Mouse (Mus musculus) bone marrow, adult 2 months (tissue): ENCODE measurements at regions not wholly inside any gene's neighbourhood (a gene's known extent, or its start where the extent isn't known, plus 50 kb on each side); places are given as distances from the start of the nearest gene placed in this dataset.

ENCODE experiments used
- H3K27ac ChIP-seq: fragments of 200-500 bp; 2 replicates; pipeline ENCODE4 v1.5.1; 2012; ENCODE audit warnings: low read depth, mild to moderate bottlenecking, control low read depth, inconsistent platforms, low read length; ENCODE audit not compliant: control insufficient read depth, poor library complexity, insufficient read depth
- H3K4me1 ChIP-seq: fragments of 200-500 bp; 2 replicates; pipeline ENCODE4 v1.6.1; 2011; ENCODE audit warnings: low read length; ENCODE audit not compliant: control insufficient read depth, insufficient read depth
- H3K4me3 ChIP-seq: fragments of 200-500 bp; replicated peaks from 2 replicates; pipeline ENCODE3; 2011; ENCODE audit warnings: mild to moderate bottlenecking, low read depth, low read length, control low read depth; ENCODE audit not compliant: control insufficient read depth
- CTCF ChIP-seq: fragments of 200-500 bp; IDR thresholded peaks from 2 replicates; pipeline ENCODE4 v1.5.1; 2011; ENCODE audit warnings: low read length, control low read depth; ENCODE audit not compliant: control insufficient read depth, insufficient read depth
- POLR2A ChIP-seq: fragments of 200-500 bp; IDR thresholded peaks from 2 replicates; pipeline ENCODE4 v1.6.1; 2011; ENCODE audit warnings: low read depth, mild to moderate bottlenecking, control low read depth, low read length, borderline replicate concordance; ENCODE audit not compliant: control insufficient read depth
- WGBS: fragments of 180-500 bp; shearing (Covaris S2); methylation state at CpG from one replicate; pipeline ENCODE4 v1.1.7; 2018; 5-methylcytosine and 5-hydroxymethylcytosine counted together

DNA sequence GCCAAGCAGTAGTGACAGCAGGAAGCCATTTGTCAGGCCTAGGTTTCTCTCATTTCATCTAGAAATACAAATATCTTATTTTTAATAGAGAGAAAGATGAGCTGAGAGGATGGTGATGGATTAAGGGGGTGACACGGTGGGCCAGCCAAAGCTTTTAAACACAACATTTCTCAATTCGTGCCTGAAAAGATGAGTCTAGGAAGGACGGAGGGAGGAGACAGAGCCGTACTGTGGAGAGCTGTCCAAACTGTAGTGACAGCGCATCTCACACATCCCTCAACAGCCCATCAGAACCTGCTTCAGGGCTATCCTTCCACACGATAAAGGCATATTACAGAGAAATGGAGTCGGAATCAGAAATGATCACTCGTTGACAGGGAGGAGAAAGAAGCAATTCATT lies 848.0 kb downstream of the Slc4a3 start:
- no peaks in the 10 kb centered on the region for H3K4me1 ChIP-seq
- TF ChIP-seq CTCF, result no peak
- TF ChIP-seq POLR2A, result no peak
- no peak overlapping the region for H3K27ac ChIP-seq
- H3K4me3 ChIP-seq, result no peak overlapping the region
- 86% methylated on average over 8 of the region's 8 CpGs for WGBS

DNA sequence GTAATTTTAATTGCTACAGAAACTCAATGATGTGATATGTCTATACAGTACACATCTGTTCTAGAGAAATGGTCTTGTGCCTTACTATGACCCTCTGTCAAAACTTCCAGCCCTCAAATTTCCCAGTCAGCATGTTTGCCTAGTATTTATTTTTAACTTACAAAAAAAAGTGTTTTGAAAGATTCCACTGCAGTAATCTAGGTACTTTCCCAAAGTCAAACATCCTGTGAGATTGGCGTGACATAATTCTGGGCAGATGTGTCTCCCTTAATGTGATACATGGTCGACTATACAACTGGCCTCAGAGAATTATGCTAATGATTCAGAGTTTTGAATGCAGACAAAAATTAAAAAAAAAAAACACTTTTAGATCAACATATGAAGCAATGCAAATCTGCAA lies 856.8 kb downstream of the Slc4a3 start:
- 79% methylated on average over 2 of the region's 2 CpGs for WGBS
- Histone ChIP-seq H3K27ac (no peak overlapping the region), H3K4me1 (no peaks in the 10 kb centered on the region), H3K4me3 (no peak overlapping the region)
- TF ChIP-seq POLR2A, result no peak
- TF ChIP-seq CTCF, result no peak

DNA sequence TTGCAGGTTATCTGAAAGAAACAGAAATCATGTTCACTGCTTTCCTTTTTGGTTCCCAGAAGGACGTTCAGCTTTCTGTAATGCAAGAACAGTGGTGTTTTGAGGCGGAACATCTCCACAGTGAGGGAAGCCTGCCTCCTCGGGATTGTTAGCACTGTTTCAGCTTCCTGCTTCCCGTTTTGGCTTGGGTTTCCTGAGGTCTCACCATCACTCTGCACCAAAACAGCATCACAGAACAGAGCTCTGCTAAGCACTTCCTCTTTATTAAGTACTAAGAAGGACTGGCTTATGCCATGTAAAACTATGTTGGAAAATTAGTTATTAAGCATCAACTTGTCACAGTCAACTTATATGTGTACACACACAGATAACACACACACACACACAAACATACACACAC lies 857.9 kb downstream of the Slc4a3 start:
- no peak overlapping the region for H3K4me3 ChIP-seq
- 18% methylated on average over 4 of the region's 4 CpGs for WGBS
- no peak overlapping the region for H3K27ac ChIP-seq
- no peaks in the 10 kb centered on the region for H3K4me1 ChIP-seq
- TF ChIP-seq POLR2A, result no peak
- TF ChIP-seq CTCF, result no peak

DNA sequence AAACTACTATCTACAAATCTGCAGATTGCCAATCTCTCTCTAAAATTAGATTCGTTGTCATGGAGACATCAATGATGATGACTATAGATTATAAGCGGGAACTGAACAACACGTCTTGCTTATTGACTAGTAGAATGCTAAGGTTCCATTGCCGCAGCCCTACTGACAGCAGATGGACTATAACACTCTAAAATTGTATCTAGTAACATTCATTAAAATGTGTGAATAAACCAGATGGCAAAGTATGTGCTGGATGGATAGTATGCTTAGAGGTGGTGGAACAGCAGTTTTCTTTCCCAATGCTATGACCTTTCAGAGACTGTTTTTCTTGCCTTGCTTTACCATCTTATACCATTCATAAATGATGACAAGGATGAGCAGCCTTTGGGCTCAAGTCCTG lies 864.7 kb downstream of the Slc4a3 start:
- 82% methylated on average over 4 of the region's 4 CpGs for WGBS
- Histone ChIP-seq H3K4me1 (no peaks in the 10 kb centered on the region), H3K4me3 (no peak overlapping the region), H3K27ac (no peak overlapping the region)
- TF ChIP-seq POLR2A, result no peak
- TF ChIP-seq CTCF, result no peak

DNA sequence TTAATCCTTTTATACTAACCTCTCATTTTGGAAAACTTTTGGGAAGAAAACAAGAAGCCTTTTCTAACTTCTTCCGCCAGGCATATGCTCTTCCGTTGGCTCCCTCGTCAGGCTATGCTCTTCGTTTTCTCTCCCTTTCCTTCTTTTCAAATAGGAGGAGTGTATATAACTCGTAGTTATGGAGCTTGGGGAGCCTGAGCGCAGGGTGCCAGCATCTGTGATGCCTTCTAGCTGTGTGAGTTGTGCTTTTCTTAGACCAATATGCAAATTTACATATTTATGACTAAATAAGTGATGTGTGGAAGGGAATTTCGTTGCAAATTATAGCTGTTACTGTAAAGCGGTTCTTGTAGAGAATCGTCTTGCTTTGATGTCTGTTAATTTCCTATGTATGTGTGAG lies 874.5 kb downstream of the Slc4a3 start:
- TF ChIP-seq POLR2A, result no peak
- TF ChIP-seq CTCF, result no peak
- Histone ChIP-seq H3K4me3 (no peak overlapping the region), H3K4me1 (no peaks in the 10 kb centered on the region), H3K27ac (no peak overlapping the region)
- 75% methylated on average over 9 of the region's 9 CpGs for WGBS

DNA sequence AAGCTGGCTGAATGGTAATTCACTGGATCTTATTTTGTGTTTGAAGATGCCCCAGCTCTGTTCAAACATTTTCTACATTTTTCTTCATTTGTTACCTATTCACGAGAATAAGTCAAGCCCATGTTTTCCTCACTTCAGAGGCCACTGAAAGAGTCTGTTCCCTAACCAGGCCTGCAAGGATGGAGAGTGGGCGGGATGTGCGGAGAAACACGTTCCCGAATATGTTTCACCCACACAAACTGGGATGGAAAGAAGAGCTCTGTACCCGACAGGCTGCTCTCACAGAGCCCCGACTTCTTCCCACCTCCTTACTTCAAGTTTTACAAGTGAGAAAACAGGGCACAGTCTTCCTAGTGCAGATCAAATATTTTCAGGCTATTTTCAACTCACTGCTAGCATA lies 881.4 kb downstream of the Slc4a3 start:
- no peaks in the 10 kb centered on the region for H3K4me1 ChIP-seq
- no peak overlapping the region for H3K27ac ChIP-seq
- no peak overlapping the region for H3K4me3 ChIP-seq
- TF ChIP-seq POLR2A, result no peak
- TF ChIP-seq CTCF, result no peak
- 80% methylated on average over 7 of the region's 7 CpGs for WGBS

DNA sequence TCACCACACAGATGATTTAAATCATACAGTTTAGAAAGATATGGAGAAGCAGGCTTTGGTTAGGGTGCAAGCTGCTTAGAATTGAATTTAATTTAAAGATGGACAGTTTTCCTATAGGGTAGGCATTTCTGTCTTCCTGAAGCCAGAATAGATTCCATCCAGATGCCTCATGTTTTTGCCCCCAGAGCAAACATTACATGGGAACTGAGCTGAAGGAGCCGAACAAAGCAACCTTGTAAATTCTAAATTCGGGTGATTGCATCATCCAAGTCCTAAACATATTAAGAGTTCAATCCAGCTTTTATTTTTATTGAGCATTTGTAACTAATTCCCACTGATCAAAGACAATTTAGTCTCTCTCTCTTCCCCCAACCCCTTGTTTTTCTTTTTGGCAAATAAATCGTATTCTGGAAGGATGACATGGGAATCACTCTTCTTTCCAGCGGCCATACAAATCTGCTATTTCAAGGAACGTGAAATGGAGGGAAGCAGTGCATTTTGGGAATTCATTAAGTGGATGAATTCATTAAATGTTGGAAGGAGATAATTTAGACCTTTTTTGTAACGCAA lies 884.1 kb downstream of the Slc4a3 start:
- no peaks in the 10 kb centered on the region for H3K4me1 ChIP-seq
- TF ChIP-seq POLR2A, result no peak
- no peak overlapping the region for H3K4me3 ChIP-seq
- 79% methylated on average over 6 of the region's 6 CpGs for WGBS
- H3K27ac ChIP-seq, result no peak overlapping the region

DNA sequence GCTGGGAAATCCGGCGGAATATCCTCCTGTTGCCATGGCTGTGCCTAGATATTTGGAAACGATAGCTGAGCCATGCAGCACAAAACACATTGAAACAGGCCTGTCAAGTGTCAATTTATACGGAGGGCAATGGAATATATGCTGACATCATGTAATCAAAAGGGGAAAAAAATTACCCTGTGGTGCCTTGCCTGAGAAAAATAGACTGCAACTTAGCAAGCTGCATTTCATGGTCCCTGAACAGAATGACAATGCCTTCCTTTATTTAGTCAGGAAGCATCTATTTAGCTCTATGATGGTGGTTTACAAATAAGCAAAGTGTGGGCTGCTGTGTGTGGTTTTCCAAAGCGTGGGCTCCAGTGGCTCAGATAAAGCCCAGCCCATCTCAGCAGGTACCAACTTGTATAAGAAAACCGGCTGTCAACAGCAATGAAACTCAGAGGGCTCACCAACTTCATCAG lies 887.4 kb downstream of the Slc4a3 start:
- Histone ChIP-seq H3K27ac (no peak overlapping the region), H3K4me1 (no peaks in the 10 kb centered on the region), H3K4me3 (no peak overlapping the region)
- TF ChIP-seq CTCF (no peak), POLR2A (no peak)
- WGBS, result 69% methylated on average over 6 of the region's 6 CpGs
